Mouse (Mus musculus) ES-Bruce4 (cell line): Measurements from ENCODE around the gene Il17rd.

Source experiments
- CTCF ChIP-seq: IDR thresholded peaks from one replicate; pipeline ENCODE4 v1.8.1; 2011; ENCODE audit warnings: low read depth, low read length
- EP300 ChIP-seq: IDR thresholded peaks from 2 replicates; pipeline ENCODE4 v1.6.1; 2011; ENCODE audit warnings: low read depth, low read length; ENCODE audit not compliant: insufficient read depth
- POLR2A ChIP-seq: IDR thresholded peaks from one replicate; pipeline ENCODE4 v1.8.1; 2011; ENCODE audit warnings: low read length; ENCODE audit not compliant: insufficient read depth

- TF ChIP-seq POLR2A (no peak), CTCF (no peak), EP300 (no peak)
These were observed 4.7 kb downstream of the Il17rd start for GRCm38 (mm10) chr14:27043416-27043815.
